In genomic region chr2:90532095-90532494, GRCm38 (mm10) we compare ENCODE assay signal across 19 mouse cellular contexts. TPM values are rescaled to one million over a fixed set of nuclear protein-coding genes. Genes with fewer than 3 reads are reported as not detected.
DNase-seq lines count a peak whose midpoint lies in the region; ATAC-seq lines count a peak whose summit lies in the region.
"Had no signal": no experiment of that assay in that cellular context is flagged by ENCODE, and none has a peak within 500 bp of the region (broad histone marks: within the 10 kb centered on the region; RNA-seq: fewer than 3 reads in every experiment).

No protein-coding gene starts in this region.

- intact Hi-C loops in heart, postnatal 36 days (cut with DNase I) = no loop called here

- peak; percentile 64 for DNase-seq in gastrocnemius, adult 18-20 months (ENCODE audit: low spot score)
- DNase-seq in gastrocnemius, postnatal 10 days = no peak
- DNase-seq in spleen, postnatal 36 days (ENCODE audit: low spot score in 2 of 2) = peak; percentile 61 to 71
- no peak for DNase-seq in spleen, postnatal 4 days (ENCODE audit: low spot score in 2 of 2)
- peak; percentile 36 to 43 for DNase-seq in heart, postnatal 36 days
- peak; percentile 77 for DNase-seq in splenic B cell, adult 2 months (ENCODE audit: low read depth, low spot score)
- DNase-seq in thymus, postnatal 14 days = no peak
- DNase-seq: adrenal gland, adult 8-10 months; cerebellum, postnatal 25 days; kidney, adult 11 months; kidney, postnatal 25 days; layer of hippocampus, postnatal 36 days had no signal

- no peaks in the 10 kb centered on the region; the same call in 1 of the 2 replicates for H3K36me3 ChIP-seq in splenic B cell, adult 2 months (ENCODE audit: control insufficient read depth, insufficient read depth, low read length, poor library complexity, severe bottlenecking)
- H3K36me3 ChIP-seq: embryonic facial prominence, embryonic 12.5 days; heart, embryonic 13.5 days; hindbrain, embryonic 15.5 days; limb, embryonic 12.5 days; neural tube, embryonic 12.5 days had no signal

- H3K27me3 ChIP-seq in splenic B cell, adult 2 months (ENCODE audit: control insufficient read depth, insufficient read depth, low read length, poor library complexity, severe bottlenecking) = no peaks in the 10 kb centered on the region
- H3K27me3 ChIP-seq: embryonic facial prominence, embryonic 12.5 days; heart, embryonic 13.5 days; hindbrain, embryonic 15.5 days; neural tube, embryonic 12.5 days had no signal

- ATAC-seq in megakaryocyte-erythroid progenitor cell, adult 5-6 weeks (replicated peaks; ENCODE audit: low FRiP score, low TSS enrichment, poor library complexity, severe bottlenecking) = no peak
- ATAC-seq: midbrain, embryonic 16.5 days had no signal

RNA-seq across cellular contexts. Expression of gene Ptprj, which starts 48.4 kb away (rescaled TPM):
- 1 to 10 TPM; 2.8 to 3.2 TPM for total RNA-seq in gastrocnemius, adult 18-20 months (2021)
- 1 to 10 TPM; 7.5 to 9.5 TPM for total RNA-seq in gastrocnemius, postnatal 10 days (2021)
- total RNA-seq in heart, postnatal 36 days (2021) = 10 to 100 TPM in 1 of 2 experiments, 1 to 10 TPM in 1; 8.3 to 10.5 TPM
- total RNA-seq in megakaryocyte-erythroid progenitor cell, adult 5-6 weeks (2014; fragmentation: Nextera tagmentation) = 11.4 and 14.3 TPM in 2 replicates
- 17.5 and 18.7 TPM in 2 replicates for total RNA-seq in megakaryocyte-erythroid progenitor cell, adult 5-6 weeks (2017)

Comparison
In these comparisons a context has a peak if more than half of its experiments do, and no peak if none do; other contexts are left out.
1. DNase-seq: peak in gastrocnemius, adult 18-20 months (single experiment), spleen, postnatal 36 days (2 of 2), heart, postnatal 36 days (2 of 2) and splenic B cell, adult 2 months (single experiment); none in gastrocnemius, postnatal 10 days (single experiment), spleen, postnatal 4 days (0 of 2) and thymus, postnatal 14 days (single experiment).